Mouse (Mus musculus) CD8-positive naive resting alpha-beta T cell, adult 2 months (primary cell): ENCODE data around the gene Cnrip1.
A peak's percentile ranks its signal among the peaks of the same experiment; 100 is the strongest.
"Not testable (repeated sequence)": the region's sequence is repeated elsewhere in the genome, so short reads cannot be mapped to it uniquely, and the experiment has no call there.

Experiments used
- DNase-seq, 2 experiments: peaks; one replicate each; pipeline ENCODE4 v3.0.0; 2022; ENCODE audit warnings: low read depth in 2 of 2, low spot score in 2 of 2

The Cnrip1 gene

GRCm38 (mm10) chr11:17051545-17052475, at the start of gene Cnrip1, which contains the start of gene Plek:
TSS of gene Cnrip1 (plus strand) at chr11:17051586.
TSS of gene Plek (minus strand) at chr11:17052381.
- peak; percentile 7 to 44 for DNase-seq

GRCm38 (mm10) chr11:17002739-17003373, 48.5 kb upstream of the Cnrip1 start:
- no peak for DNase-seq

DNA sequence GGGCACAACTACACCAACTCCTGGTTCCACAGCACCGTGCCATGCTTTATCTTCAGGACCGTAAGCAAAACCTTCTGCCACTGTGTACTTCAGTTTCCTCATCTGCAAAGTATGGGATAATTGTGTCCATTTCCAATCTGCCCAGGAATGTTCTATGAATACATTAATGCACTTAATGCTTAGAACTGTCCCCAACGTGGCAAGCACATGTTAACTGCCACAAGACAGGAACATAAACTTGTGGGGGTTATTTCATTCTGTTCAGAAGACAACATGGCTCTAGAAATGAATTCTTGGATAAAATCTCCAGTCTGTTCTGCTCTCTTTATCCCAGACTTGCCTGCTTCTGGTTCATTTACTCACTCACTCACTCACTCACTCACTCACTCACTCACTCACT, 47.6 kb upstream of the Cnrip1 start:
- no peak for DNase-seq

DNA sequence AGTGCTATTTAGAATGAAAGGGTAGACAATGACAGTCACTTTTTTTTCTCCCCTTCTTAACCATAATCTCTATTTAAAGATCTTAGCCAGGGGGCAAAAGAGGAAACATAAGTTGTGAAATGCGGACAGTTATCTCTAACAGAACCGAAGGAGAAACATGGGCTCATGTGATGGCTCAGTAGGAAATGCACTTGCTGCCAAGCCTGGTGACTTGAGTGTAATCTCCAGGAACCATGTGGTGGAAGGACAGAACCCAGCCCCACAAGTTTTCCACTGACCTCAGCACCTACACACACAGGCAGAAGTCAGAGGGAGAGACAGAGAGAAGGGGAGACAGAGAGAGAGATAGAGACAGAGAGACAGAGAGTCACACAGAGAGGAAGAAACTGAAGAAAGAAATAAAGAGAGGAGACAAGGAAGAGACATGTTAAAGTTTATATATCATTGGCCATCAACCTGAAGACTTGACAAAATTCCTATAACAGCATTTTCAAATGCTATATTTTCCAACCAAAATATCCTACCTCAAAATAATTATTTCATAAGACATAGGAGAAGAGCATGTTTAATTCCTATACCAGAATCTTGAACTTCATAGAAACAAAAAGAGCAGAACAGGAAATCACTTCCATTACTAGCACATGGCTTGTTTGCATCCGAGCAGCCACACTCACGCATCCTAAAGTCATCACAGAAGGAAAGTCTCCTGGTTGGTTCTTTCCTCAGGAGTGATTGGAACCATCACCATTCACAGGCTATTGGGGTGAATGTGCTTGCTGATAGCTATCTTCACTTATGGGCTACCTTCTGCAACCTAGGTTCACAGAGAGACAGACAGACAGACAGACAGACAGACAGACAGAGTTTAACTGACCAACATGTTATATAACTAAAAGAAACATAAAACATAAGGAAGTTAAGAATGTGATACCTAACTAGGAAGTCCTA, 46.2 kb upstream of the Cnrip1 start:
- DNase-seq, result no peak

DNA sequence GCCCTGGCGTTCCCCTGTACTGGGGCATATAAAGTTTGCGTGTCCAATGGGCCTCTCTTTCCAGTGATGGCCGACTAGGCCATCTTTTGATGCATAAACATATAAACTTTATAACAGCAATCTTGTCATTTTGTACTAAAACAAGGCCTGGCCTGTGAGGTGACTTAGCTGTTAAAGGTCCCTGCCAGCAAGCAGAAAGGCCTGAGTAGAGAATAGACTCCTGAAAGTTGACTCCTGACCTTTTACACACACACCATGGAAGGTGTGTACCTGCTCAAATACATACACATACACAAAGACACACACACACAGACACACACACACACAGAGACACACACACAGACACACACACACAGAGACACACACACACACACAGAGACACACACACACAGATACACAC, 44.9 kb upstream of the Cnrip1 start:
- DNase-seq, result not testable (repeated sequence)

- no peak for DNase-seq
These were observed 43.7 kb upstream of the Cnrip1 start for GRCm38 (mm10) chr11:17007517-17008173.

DNA sequence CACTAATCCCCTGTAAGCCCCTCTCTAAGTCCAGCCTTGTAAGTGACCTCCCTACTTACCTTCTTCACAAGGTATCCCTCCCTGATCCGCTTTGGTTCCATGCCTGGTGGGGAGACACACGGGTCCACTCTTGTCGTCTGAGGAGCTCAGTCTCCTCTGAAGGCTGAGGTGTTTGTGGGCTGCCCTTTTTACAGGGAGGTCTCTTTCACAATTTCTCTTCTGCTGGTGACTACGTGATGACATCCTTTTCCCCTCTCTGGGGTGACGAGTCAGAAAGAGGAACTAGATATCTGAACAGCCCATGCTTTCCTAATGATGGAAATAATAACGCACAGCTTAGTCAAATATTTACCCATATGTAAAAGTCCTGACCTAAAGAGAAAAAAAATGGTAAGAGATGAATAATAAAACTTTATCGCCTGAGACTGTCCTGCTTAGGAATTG, 42.9 kb upstream of the Cnrip1 start:
- no peak for DNase-seq

DNA sequence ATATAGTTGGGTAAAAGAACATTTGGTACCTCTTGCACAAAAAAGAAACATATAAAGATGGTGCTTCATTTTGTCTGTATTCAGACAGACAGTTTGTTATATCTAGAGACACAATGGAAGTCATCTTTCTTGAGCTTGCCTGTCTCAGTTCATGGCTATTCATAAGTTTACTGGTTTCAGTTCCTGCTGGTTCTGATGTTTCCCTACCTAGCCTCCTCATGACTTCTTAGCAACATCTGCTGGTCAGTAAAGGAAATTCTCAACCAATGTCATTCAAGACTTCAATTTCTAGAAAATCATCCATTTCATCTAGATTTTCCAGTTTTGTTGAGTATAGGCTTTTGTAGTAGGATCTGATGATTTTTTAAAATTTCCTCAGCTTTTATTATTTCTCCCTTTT, 38.4 kb upstream of the Cnrip1 start:
- no peak for DNase-seq

DNA sequence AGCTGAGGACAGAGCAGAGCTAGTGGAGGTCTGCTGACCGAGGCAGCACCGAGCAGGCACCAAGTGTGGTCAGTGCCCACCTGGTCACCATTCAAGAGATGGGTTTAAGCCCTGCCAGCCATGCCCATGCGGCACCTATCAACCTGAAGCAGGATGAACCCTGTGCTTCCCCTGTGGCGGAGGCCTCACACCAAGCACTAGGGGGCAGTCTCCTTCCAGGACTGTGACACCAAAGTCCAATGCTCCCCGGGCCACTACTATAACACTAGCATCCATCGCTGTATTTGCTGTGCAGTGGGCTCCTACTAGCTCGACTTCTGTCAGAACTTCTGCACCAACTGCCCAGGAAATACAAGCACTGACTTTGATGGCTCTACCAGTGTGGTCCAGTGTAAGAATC, 32.1 kb upstream of the Cnrip1 start:
- no peak for DNase-seq

- no peak for DNase-seq
These were observed 28.2 kb upstream of the Cnrip1 start for GRCm38 (mm10) chr11:17023206-17023605.

- DNase-seq, result no peak
These were observed 27.4 kb upstream of the Cnrip1 start for GRCm38 (mm10) chr11:17023984-17024383.

GRCm38 (mm10) chr11:17045806-17046205, 5.6 kb upstream of the Cnrip1 start:
- no peak for DNase-seq

GRCm38 (mm10) chr11:17052476-17053049, 1.2 kb downstream of the Cnrip1 start:
- DNase-seq, result no peak

- not testable (repeated sequence) for DNase-seq
These were observed 18.0 kb downstream of the Cnrip1 start for GRCm38 (mm10) chr11:17069360-17069759.

DNA sequence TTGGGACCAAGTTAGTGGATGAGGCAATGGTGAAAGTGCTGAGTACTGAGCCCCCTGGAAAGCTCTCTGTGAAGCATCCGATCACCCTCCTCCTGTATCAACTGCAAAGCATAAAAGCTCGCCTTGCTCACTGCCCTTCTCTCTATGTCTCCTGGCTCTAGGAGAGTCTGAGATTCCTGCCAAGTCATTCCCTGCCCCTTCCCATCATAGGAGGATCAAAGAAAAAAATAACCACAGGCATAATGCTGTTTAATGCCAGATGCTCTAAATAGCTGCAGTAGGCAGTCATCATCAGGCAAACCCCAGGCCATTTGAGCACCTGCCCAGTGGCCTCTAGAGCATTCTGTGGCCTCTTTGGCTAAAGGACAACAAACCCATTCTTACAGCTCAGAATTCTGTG, 24.3 kb downstream of the Cnrip1 start:
- no peak for DNase-seq

DNA sequence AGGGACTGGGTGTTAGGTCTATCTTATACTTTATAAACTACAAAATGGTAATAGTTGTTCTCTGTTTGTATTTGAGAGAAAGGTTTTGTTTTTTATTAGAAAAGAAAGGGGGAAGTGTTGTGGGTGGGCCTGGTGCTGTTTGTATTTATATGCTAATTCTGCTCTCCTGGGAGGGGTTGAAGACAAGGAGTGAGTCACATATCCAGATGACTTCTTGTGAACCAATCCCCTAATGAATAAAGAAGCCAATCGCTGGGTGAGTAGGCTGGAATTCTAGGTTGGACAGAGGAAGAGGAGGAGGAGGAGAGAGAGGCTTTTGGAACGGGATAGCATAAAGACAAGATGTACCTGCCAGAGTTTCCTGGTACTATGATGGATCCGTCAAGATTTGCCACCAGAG, 30.7 kb downstream of the Cnrip1 start:
- no peak for DNase-seq

DNA sequence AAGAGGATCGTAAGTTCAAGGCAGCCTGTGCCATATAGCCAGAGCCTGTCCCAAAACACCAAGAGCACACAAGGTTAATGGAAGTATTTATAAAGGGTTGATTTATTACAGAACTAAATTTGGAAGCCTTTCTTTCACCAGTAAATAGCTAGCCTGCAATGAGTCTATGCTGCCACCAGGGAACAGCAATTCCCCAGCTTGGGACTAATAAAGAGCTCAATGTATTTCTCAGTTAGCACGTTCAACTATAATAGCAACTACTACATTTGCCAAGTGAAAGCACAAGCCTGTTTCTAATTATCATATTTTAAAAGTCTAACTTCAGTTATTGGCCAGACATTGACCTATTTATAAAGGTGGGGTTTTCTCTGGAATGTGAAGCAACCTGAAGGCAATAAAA, 31.6 kb downstream of the Cnrip1 start:
- DNase-seq, result no peak

DNA sequence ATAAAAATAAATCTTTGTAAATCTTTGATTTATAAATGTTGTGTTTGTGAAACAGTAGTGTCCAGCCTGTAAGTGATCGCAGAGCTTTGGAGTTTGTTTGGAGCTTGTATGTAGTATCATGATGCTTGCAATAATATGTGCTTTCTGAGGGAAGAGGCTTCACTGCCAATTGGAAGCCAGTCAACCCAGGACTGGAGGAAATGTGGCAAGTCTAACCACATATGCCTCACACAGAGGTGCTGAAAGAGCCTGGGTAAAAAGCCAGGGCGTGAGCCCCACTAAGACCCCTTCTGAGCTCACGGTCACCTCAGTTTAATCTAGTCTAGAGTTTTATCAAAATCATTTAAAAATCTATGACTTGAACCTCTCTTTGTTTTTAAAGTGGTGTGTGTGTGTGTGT, 32.1 kb downstream of the Cnrip1 start:
- no peak for DNase-seq

DNA sequence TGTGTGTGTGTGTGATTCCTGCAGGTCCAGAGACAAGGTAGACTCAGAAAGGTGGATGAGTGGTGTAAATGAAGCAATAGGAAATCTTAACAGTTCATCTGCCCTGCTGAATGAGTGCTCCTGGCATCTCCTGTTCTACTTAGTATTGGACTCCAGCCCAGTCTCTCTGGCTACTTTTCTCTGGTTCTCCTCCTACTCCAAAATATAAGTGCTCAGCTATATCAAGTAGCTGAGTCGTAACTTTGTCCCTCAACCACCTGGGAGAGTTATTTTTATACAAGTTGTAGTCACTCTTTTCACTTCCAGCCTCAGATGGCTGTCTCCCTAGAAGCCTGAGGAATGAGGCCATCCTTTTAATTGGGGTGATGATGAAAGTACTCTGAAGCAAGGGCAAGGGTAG, 32.5 kb downstream of the Cnrip1 start:
- DNase-seq, result no peak

- DNase-seq, result no peak
These were observed 34.7 kb downstream of the Cnrip1 start for GRCm38 (mm10) chr11:17086106-17086505.
